Mouse (Mus musculus) heart, adult 2 months (tissue): ENCODE measurements at regions not wholly inside any gene's neighbourhood (a gene's known extent, or its start where the extent isn't known, plus 50 kb on each side); places are given as distances from the start of the nearest gene placed in this dataset.

ENCODE experiments used
- CTCF ChIP-seq: fragments of 200-600 bp; IDR thresholded peaks from 2 replicates; pipeline ENCODE4 v1.8.1; 2022; ENCODE audit warnings: antibody characterized with exemption, mild to moderate bottlenecking, moderate library complexity
- POLR2A ChIP-seq: fragments of 200-500 bp; IDR thresholded peaks from 2 replicates; pipeline ENCODE4 v1.6.1; 2011; ENCODE audit warnings: mild to moderate bottlenecking, low read depth, low read length, control low read depth; ENCODE audit not compliant: insufficient read depth

GRCm38 (mm10) chr4:124216351-124216750 is 298.5 kb upstream of the 4930535I16Rik start:
- TF ChIP-seq CTCF (no peak), POLR2A (no peak)
